Comparison of ENCODE assay signal across 8 mouse cellular contexts in the genomic region with DNA sequence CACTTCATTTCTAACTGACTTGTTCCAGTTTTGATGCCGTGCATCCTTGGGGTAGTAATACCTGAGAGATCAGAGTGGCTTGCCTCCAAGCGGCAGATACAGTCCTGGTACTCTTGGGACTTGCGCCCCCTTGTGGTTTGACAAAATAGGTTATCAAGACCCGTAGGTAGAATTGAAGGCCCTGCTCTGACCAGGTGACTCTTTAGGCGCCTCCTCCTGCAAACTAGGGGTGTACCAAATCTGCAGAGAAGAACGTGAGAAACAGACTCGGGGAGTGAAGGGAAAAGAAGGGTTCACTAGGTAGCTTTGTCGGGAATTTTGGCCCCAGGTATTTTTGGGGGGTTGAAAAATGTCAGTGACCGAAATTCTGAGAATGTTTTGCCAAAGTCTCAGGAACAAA. TPM values are rescaled to one million over a fixed set of nuclear protein-coding genes. Genes with fewer than 3 reads are reported as not detected.
DNase-seq lines count a peak whose midpoint lies in the region; ATAC-seq and TF ChIP-seq lines count a peak whose summit lies in the region.

No protein-coding gene starts in this region.

- H3K9me3 ChIP-seq in forebrain, postnatal 0 days (ENCODE audit: low read length), result no peaks in the 10 kb centered on the region
- no peaks in the 10 kb centered on the region for H3K9me3 ChIP-seq in lung, embryonic 15.5 days

- ATAC-seq in forebrain, postnatal 0 days, result peak; percentile 50; the same call in 1 of the 2 replicates
- ATAC-seq in lung, embryonic 15.5 days (ENCODE audit: borderline replicate concordance, extremely low read depth, low FRiP score, low TSS enrichment), result no peak

- H3K9ac ChIP-seq in forebrain, postnatal 0 days, result no peak overlapping the region
- no peak overlapping the region for H3K9ac ChIP-seq in lung, embryonic 15.5 days

- H3K4me3 ChIP-seq in cerebellum, adult 2 months (replicated peaks; ENCODE audit: insufficient read depth, low read depth, low read length), result peak overlapping the region; percentile 33
- H3K4me3 ChIP-seq in forebrain, postnatal 0 days (ENCODE audit: low read depth, low read length), result no peak overlapping the region
- peak overlapping the region; percentile 20 for H3K4me3 ChIP-seq in lung, embryonic 15.5 days
- H3K4me3 ChIP-seq in olfactory bulb, adult 2 months (ENCODE audit: insufficient read depth, low read depth, low read length), result no peak overlapping the region

- no peak overlapping the region for H3K27ac ChIP-seq in cerebellum, adult 2 months (ENCODE audit: insufficient read depth, low read length)
- H3K27ac ChIP-seq in forebrain, postnatal 0 days (ENCODE audit: low read depth, low read length), result no peak overlapping the region
- peak overlapping the region; percentile 60 for H3K27ac ChIP-seq in lung, embryonic 15.5 days
- H3K27ac ChIP-seq in olfactory bulb, adult 2 months (ENCODE audit: insufficient read depth, low read depth, low read length), result no peak overlapping the region

- H3K4me1 ChIP-seq in cerebellum, adult 2 months (ENCODE audit: control insufficient read depth, insufficient read depth, low read length), result no peaks in the 10 kb centered on the region
- 0 out of 2 replicates have a peak, but pooled peaks cover 5% of the 10 kb centered on the region for H3K4me1 ChIP-seq in forebrain, postnatal 0 days (ENCODE audit: insufficient read depth)
- peaks cover 19% of the 10 kb centered on the region for H3K4me1 ChIP-seq in lung, embryonic 15.5 days
- H3K4me1 ChIP-seq in olfactory bulb, adult 2 months (ENCODE audit: control insufficient read depth, insufficient read depth, low read length), result peaks cover 11% of the 10 kb centered on the region

- no peak for TF ChIP-seq POLR2A in cerebellum, adult 2 months (IDR thresholded peaks at IDR 0.05; ENCODE audit: borderline replicate concordance, insufficient read depth, low read length)
- TF ChIP-seq POLR2A in olfactory bulb, adult 2 months (IDR thresholded peaks at IDR 0.05; ENCODE audit: insufficient read depth, low read depth, low read length), result no peak

- peak overlapping the region; percentile 23 for H3K4me2 ChIP-seq in forebrain, postnatal 0 days (ENCODE audit: low read depth)
- peak overlapping the region; percentile 54 for H3K4me2 ChIP-seq in lung, embryonic 15.5 days

- H3K27me3 ChIP-seq in cerebellum, adult 2 months (ENCODE audit: control insufficient read depth, insufficient read depth, low read length), result no peaks in the 10 kb centered on the region
- no peaks in the 10 kb centered on the region for H3K27me3 ChIP-seq in forebrain, postnatal 0 days (ENCODE audit: insufficient read depth, low read length)
- no peaks in the 10 kb centered on the region for H3K27me3 ChIP-seq in lung, embryonic 15.5 days

- H3K36me3 ChIP-seq in forebrain, postnatal 0 days (ENCODE audit: insufficient read depth), result no peaks in the 10 kb centered on the region
- no peaks in the 10 kb centered on the region for H3K36me3 ChIP-seq in lung, embryonic 15.5 days

- TF ChIP-seq CTCF in cerebellum, adult 2 months (IDR thresholded peaks at IDR 0.05; ENCODE audit: borderline replicate concordance, insufficient read depth, low read depth, low read length), result peak; percentile 72
- peak; percentile 83 for TF ChIP-seq CTCF in forebrain, postnatal 0 days (IDR thresholded peaks at IDR 0.05; ENCODE audit: low read depth)
- peak; percentile 46; the same call in 1 of the 2 replicates for TF ChIP-seq CTCF in olfactory bulb, adult 2 months (IDR thresholded peaks at IDR 0.05; ENCODE audit: insufficient read depth, low read depth, low read length)

- DNase-seq in MEL-GATA-1-ER (ENCODE audit: extremely low read depth, low read depth), result peak; percentile 53
- DNase-seq in cerebellum, adult 2 months, result peak; percentile 83 to 87
- DNase-seq in forebrain, postnatal 0 days, result peak; percentile 85
- peak; percentile 90 for DNase-seq in heart, postnatal 4 days
- peak; percentile 52 to 78 for DNase-seq in layer of hippocampus, adult 8-10 months (ENCODE audit: low spot score in 2 of 2)
- peak; percentile 55 to 79 for DNase-seq in thymus, adult 18-20 months

- 3% methylated on average over 9 of the region's 9 CpGs for WGBS in cerebellum, adult 2 months
- WGBS in forebrain, postnatal 0 days, result 3% methylated on average over 9 of the region's 9 CpGs
- WGBS in lung, embryonic 15.5 days, result 4% methylated on average over 9 of the region's 9 CpGs
- WGBS in olfactory bulb, adult 2 months, result 7% methylated on average over 9 of the region's 9 CpGs

RNA-seq across cellular contexts. Expression of gene Mgst2, which starts 7.9 kb away (rescaled TPM):
- polyA plus RNA-seq in cerebellum, adult 2 months (2012; rRNA removed), result 0.17 and 0.34 TPM in 2 replicates
- 0.54 TPM in 1 of 2 replicates, not detected in the other for total RNA-seq in forebrain, postnatal 0 days (2014; rRNA removed)
- polyA plus RNA-seq in forebrain, postnatal 0 days (2015; fragmentation: Nextera tagmentation; extraction: Ambion mirVana), result 0.83 and 0.94 TPM in 2 replicates
- total RNA-seq in heart, postnatal 4 days (2021), result 1 to 10 TPM; 1.6 TPM
- 1 to 10 TPM in 1 of 4 experiments, under 1 TPM in 1, not detected in 2; 0.61 to 1.4 TPM for total RNA-seq in layer of hippocampus, adult 8-10 months (2022)
- polyA plus RNA-seq in lung, embryonic 15.5 days (2015; fragmentation: Nextera tagmentation; extraction: Ambion mirVana), result 2.8 and 3.2 TPM in 2 replicates
- not detected in 2 replicates for polyA plus RNA-seq in olfactory bulb, adult 2 months (2012; ENCODE audit: insufficient read depth, insufficient read length, low replicate concordance, missing spikeins)

Comparison
In these comparisons a context has a peak if more than half of its experiments do, and no peak if none do; other contexts are left out.
1. H3K4me3 ChIP-seq: peak in cerebellum, adult 2 months (single experiment) and lung, embryonic 15.5 days (single experiment); none in forebrain, postnatal 0 days (single experiment) and olfactory bulb, adult 2 months (single experiment).
2. Peak in every context shown above with its lines, with median percentiles within 50 percentile points of each other: DNase-seq and CTCF ChIP-seq.